Mouse (Mus musculus) monocyte, adult 2 months (primary cell): Measurements from ENCODE around the gene Neu1.
"Not testable (repeated sequence)": the region's sequence is repeated elsewhere in the genome, so short reads cannot be mapped to it uniquely, and the experiment has no call there.

Source experiments
- DNase-seq, 2 experiments: peaks; one replicate each; pipeline ENCODE4 v3.0.0; 2022; ENCODE audit warnings: low spot score in 2 of 2, low read depth in 1 of 2

Gene Neu1

GRCm38 (mm10) chr17:34964640-34965049 is 33.6 kb downstream of the Neu1 start:
- no peak for DNase-seq

GRCm38 (mm10) chr17:34965627-34966026 is 34.6 kb downstream of the Neu1 start:
- no peak for DNase-seq

GRCm38 (mm10) chr17:34969822-34970221 is 38.8 kb downstream of the Neu1 start, which contains the start of gene Gm20481:
Gene Gm20481, plus strand, starts transcription at chr17:34969912.
- DNase-seq: not testable (repeated sequence)

GRCm38 (mm10) chr17:34970850-34971249 is 39.8 kb downstream of the Neu1 start:
- not testable (repeated sequence) for DNase-seq

GRCm38 (mm10) chr17:34971694-34972068 is 40.6 kb downstream of the Neu1 start:
- not testable (repeated sequence) for DNase-seq

- DNase-seq: peak; percentile 83 to 84
Measured at GRCm38 (mm10) chr17:34972069-34972749, 41.2 kb downstream of the Neu1 start, which contains the start of the genes Hspa1a and Hspa1l. Gene Hspa1a, minus strand, starts transcription at chr17:34972156. Gene Hspa1l, plus strand, starts transcription at chr17:34972703.

GRCm38 (mm10) chr17:34975581-34976492 is 44.8 kb downstream of the Neu1 start:
- no peak for DNase-seq

- no peak for DNase-seq
Measured at GRCm38 (mm10) chr17:34977000-34977399, 45.9 kb downstream of the Neu1 start.

- no peak for DNase-seq
Measured at GRCm38 (mm10) chr17:34978239-34978638, 47.2 kb downstream of the Neu1 start.

- DNase-seq: no peak
Measured at GRCm38 (mm10) chr17:34979631-34980030, 48.6 kb downstream of the Neu1 start.

- DNase-seq: no peak
Measured at GRCm38 (mm10) chr17:34980655-34981054, 49.6 kb downstream of the Neu1 start.

- DNase-seq: peak; percentile 84 to 88
Measured at GRCm38 (mm10) chr17:34981690-34982180, 50.7 kb downstream of the Neu1 start, which contains the start of gene Lsm2. Gene Lsm2, plus strand, starts transcription at chr17:34981862.

- DNase-seq: no peak
Measured at GRCm38 (mm10) chr17:34982328-34982727, 51.3 kb downstream of the Neu1 start.

- no peak for DNase-seq
Measured at GRCm38 (mm10) chr17:34984218-34984617, 53.2 kb downstream of the Neu1 start.
